Mouse (Mus musculus) liver, adult 2 months (tissue): Measurements from ENCODE around the gene Thap2. TPM values are rescaled to one million over a fixed set of nuclear protein-coding genes. Genes with fewer than 3 reads are reported as not detected.
A peak's percentile ranks its signal among the peaks of the same experiment; 100 is the strongest.

Experiments
- DNase-seq: peaks from one replicate; pipeline ENCODE4 v3.0.0-alpha.2; 2011; ENCODE audit warnings: low read depth, low spot score; ENCODE audit errors: extremely low read depth
- H3K27ac ChIP-seq: fragments of 200-500 bp; replicated peaks from 2 replicates; pipeline ENCODE4 v1.5.1; 2012; ENCODE audit warnings: low read depth, mild to moderate bottlenecking, control low read depth, inconsistent platforms, low read length; ENCODE audit not compliant: insufficient read depth
- H3K27me3 ChIP-seq: fragments of 200-500 bp; 2 replicates; pipeline ENCODE4 v1.6.1; 2012; ENCODE audit warnings: mild to moderate bottlenecking, moderate library complexity, low read length, inconsistent platforms; ENCODE audit not compliant: control insufficient read depth, insufficient read depth
- H3K36me3 ChIP-seq: fragments of 200-500 bp; 2 replicates; pipeline ENCODE4 v1.6.1; 2012; ENCODE audit warnings: low read length, inconsistent platforms; ENCODE audit not compliant: control insufficient read depth, insufficient read depth
- H3K4me1 ChIP-seq: fragments of 200-500 bp; 2 replicates; pipeline ENCODE4 v1.6.1; 2011; ENCODE audit warnings: low read length; ENCODE audit not compliant: control insufficient read depth, insufficient read depth
- H3K4me3 ChIP-seq: fragments of 200-500 bp; 2 replicates; pipeline ENCODE4 v1.5.1; 2011; ENCODE audit warnings: low read depth, mild to moderate bottlenecking, control low read depth, low read length, moderate library complexity; ENCODE audit not compliant: insufficient read depth
- H3K79me2 ChIP-seq: fragments of 200-500 bp; 2 replicates; pipeline ENCODE4 v1.6.1; 2012; ENCODE audit warnings: inconsistent platforms, mild to moderate bottlenecking, low read length, moderate library complexity; ENCODE audit not compliant: control insufficient read depth, insufficient read depth
- H3K9ac ChIP-seq: fragments of 200-500 bp; 2 replicates; pipeline ENCODE4 v1.6.1; 2012; ENCODE audit warnings: low read depth, mild to moderate bottlenecking, control low read depth, inconsistent platforms, low read length
- CTCF ChIP-seq: fragments of 200-500 bp; IDR thresholded peaks from 2 replicates; pipeline ENCODE4 v1.5.1; 2011; ENCODE audit warnings: low read depth, low read length, control low read depth
- POLR2A ChIP-seq: fragments of 200-500 bp; IDR thresholded peaks from 2 replicates; pipeline ENCODE4 v1.6.1; 2011; ENCODE audit warnings: low read length, control low read depth; ENCODE audit not compliant: insufficient read depth; ENCODE audit errors: extremely low read depth
- WGBS: fragments of 180-500 bp; shearing (Covaris S2); methylation state at CpG from one replicate; pipeline ENCODE4 v1.1.7; 2018; 5-methylcytosine and 5-hydroxymethylcytosine counted together
- polyA plus RNA-seq: library from polyadenylated mRNA; depleted of rRNA; stranded (reverse); fragments of >200 nt; gene quantifications from 2 replicates; pipeline ENCODE4 v1.2.3, GENCODE M21; 2012
- total RNA-seq: library from RNA; depleted of rRNA; stranded (reverse); fragments of >200 nt; gene quantifications from 2 replicates; pipeline ENCODE4 v1.2.3, GENCODE M21; 2014

Gene Thap2
- total and polyA plus RNA-seq, 2 experiments = 3.8 to 6.6 TPM

GRCm38 (mm10) chr10:115382846-115383643 is 1.2 kb downstream of the Thap2 start:
- TF ChIP-seq CTCF (no peak), POLR2A (no peak)
- H3K27me3 ChIP-seq = no peaks in the 10 kb centered on the region
- H3K79me2 ChIP-seq = peaks cover 18% of the 10 kb centered on the region; the same call in 1 of the 2 replicates
- H3K36me3 ChIP-seq = no peaks in the 10 kb centered on the region
- no peak overlapping the region for H3K9ac ChIP-seq
- no peak for DNase-seq
- no peak overlapping the region; the same call in 1 of the 2 replicates for H3K27ac ChIP-seq
- H3K4me1 ChIP-seq = peaks cover 11% of the 10 kb centered on the region
- WGBS = 44% methylated on average over 12 of the region's 12 CpGs
- H3K4me3 ChIP-seq = peak overlapping the region; percentile 40; the same call in 1 of the 2 replicates

GRCm38 (mm10) chr10:115381506-115382084 is 2.6 kb downstream of the Thap2 start:
- no peak for DNase-seq
- no peak for TF ChIP-seq CTCF
- no peak for TF ChIP-seq POLR2A
- WGBS = 95% methylated on average over 2 of the region's 2 CpGs

GRCm38 (mm10) chr10:115363151-115363550 is 21.1 kb downstream of the Thap2 start:
- H3K9ac ChIP-seq = no peak overlapping the region
- TF ChIP-seq POLR2A = no peak
- no peak for TF ChIP-seq CTCF

More at GRCm38 (mm10) chr10:115381506-115382084, 2.6 kb downstream of the Thap2 start:
- Histone ChIP-seq H3K27ac (no peak overlapping the region), H3K27me3 (no peaks in the 10 kb centered on the region), H3K9ac (no peak overlapping the region), H3K4me1 (peaks cover 10% of the 10 kb centered on the region), H3K36me3 (no peaks in the 10 kb centered on the region), H3K4me3 (no peak overlapping the region), H3K79me2 (peaks cover 18% of the 10 kb centered on the region; the same call in 1 of the 2 replicates)

GRCm38 (mm10) chr10:115362623-115362964 is 21.6 kb downstream of the Thap2 start:
- DNase-seq = no peak
- Histone ChIP-seq H3K9ac (peak overlapping the region; percentile 50), H3K79me2 (peaks cover 6% of the 10 kb centered on the region; the same call in 1 of the 2 replicates), H3K36me3 (no peaks in the 10 kb centered on the region), H3K4me3 (peak overlapping the region; percentile 83), H3K4me1 (peaks cover 15% of the 10 kb centered on the region; the same call in 1 of the 2 replicates), H3K27me3 (no peaks in the 10 kb centered on the region), H3K27ac (peak overlapping the region; percentile 56)
- 6% methylated on average over 9 of the region's 9 CpGs for WGBS
- TF ChIP-seq CTCF = no peak
- no peak for TF ChIP-seq POLR2A

More at GRCm38 (mm10) chr10:115363151-115363550, 21.1 kb downstream of the Thap2 start:
- DNase-seq = no peak
- Histone ChIP-seq H3K79me2 (peaks cover 6% of the 10 kb centered on the region; the same call in 1 of the 2 replicates), H3K27me3 (no peaks in the 10 kb centered on the region), H3K27ac (peak overlapping the region; percentile 36; the same call in 1 of the 2 replicates), H3K4me1 (peaks cover 12% of the 10 kb centered on the region; the same call in 1 of the 2 replicates), H3K4me3 (no peak overlapping the region), H3K36me3 (no peaks in the 10 kb centered on the region)
- WGBS = 64% methylated on average over 4 of the region's 4 CpGs

- Histone ChIP-seq H3K27me3 (no peaks in the 10 kb centered on the region), H3K27ac (peak within 1 kb of the TSS; percentile 56), H3K4me3 (peak within 1 kb of the TSS; percentile 83), H3K36me3 (peaks cover 1% of the 10 kb centered on the region; the same call in 1 of the 2 replicates), H3K9ac (peak within 1 kb of the TSS; percentile 73), H3K4me1 (peaks cover 15% of the 10 kb centered on the region; the same call in 1 of the 2 replicates), H3K79me2 (peaks cover 8% of the 10 kb centered on the region; the same call in 1 of the 2 replicates)
- DNase-seq = peak; percentile 92
- TF ChIP-seq CTCF (no peak), POLR2A (peak; percentile 72)
- under 1% methylated on average over 56 of the region's 58 CpGs for WGBS
Measured at GRCm38 (mm10) chr10:115361840-115362622, 22.2 kb downstream of the Thap2 start, which contains the start of gene Tmem19. Tmem19 (minus strand) TSS chr10:115362501.
